Mouse (Mus musculus) kidney, adult 2 months (tissue): ENCODE data around the gene Faiml.

Source experiments
- CTCF ChIP-seq: fragments of 200-500 bp; conservative IDR thresholded peaks from 2 replicates; pipeline ENCODE4 v1.5.1; 2011; ENCODE audit warnings: low read depth, mild to moderate bottlenecking, control low read depth, low read length, moderate library complexity, mixed read lengths; ENCODE audit not compliant: insufficient read depth, insufficient read length
- POLR2A ChIP-seq: fragments of 200-500 bp; IDR thresholded peaks from one replicate; pipeline ENCODE4 v1.6.1; 2011; ENCODE audit warnings: low read depth, low read length, control low read depth

DNA sequence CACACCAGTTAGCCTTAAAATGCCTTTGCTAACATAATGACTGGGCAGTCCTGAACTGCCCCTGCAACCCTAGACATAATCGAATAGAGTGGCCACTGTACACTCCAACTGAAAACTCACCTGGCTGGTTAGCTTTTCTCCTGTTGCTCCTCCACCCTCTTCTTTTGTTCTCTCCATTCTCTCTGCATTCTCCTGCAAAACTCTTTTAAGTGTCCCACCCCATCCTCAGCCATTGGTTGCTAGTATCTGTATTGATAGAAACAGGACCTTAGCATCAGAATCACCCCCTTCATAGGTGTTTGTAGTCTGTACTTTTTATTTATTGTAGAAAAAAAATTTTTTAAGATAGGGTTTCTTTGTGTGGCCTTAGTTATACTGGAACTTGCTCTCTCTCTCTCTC lies 19.2 kb upstream of the Faiml start:
- no peak for TF ChIP-seq CTCF
- TF ChIP-seq POLR2A, result no peak
